Mouse (Mus musculus) right cerebral cortex, postnatal 14 days (tissue): ENCODE measurements at regions not wholly inside any gene's neighbourhood (a gene's known extent, or its start where the extent isn't known, plus 50 kb on each side); places are given as distances from the start of the nearest gene placed in this dataset.
"Not testable (repeated sequence)": the region's sequence is repeated elsewhere in the genome, so short reads cannot be mapped to it uniquely, and the experiment has no call there.

Experiments used
- DNase-seq: peaks from one replicate; pipeline ENCODE4 v3.0.0; 2022

GRCm38 (mm10) chr1:64463715-64464290 is 68.6 kb upstream of the Creb1 start:
- no peak for DNase-seq

GRCm38 (mm10) chr1:64461616-64462015 is 70.8 kb upstream of the Creb1 start:
- DNase-seq = not testable (repeated sequence)

DNA sequence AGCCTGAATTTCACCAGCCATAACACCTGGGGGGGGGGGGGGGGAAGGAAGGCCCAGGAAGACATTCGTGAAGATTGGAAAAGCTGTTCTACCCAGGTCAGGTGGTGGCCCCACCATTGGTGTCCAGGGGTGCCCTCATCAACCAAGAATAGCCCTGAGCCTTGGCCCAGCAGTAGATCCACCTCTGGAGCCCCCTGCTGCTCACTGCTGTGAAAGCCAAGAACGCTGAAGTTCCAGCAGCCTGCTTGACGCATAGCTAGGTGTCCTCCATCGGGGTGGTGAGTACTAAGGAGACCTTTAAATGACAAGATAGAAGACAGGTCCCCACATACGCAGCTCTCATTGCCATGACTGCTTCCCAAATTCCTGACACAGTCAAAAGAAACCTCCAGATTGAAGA is 74.6 kb upstream of the Creb1 start:
- DNase-seq = no peak

DNA sequence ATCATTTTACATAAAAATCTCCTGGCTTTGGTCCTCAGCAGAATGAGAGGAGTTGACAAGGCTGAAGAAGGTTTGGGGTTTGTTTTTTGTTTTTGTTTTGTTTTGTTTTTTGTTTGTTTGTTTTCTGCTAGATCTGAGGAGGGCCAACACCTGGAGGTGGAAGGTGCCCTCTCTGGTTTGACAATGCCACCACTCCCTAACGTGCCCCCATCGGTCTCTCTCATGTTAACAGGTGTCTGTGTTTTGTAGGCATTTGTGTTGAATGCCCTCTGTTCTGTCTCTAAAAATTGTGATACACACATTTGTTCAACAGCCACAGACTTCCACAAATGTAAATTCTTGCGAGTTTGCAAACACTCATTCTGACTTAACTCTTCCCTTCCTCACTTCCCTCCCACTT is 83.3 kb upstream of the Creb1 start:
- DNase-seq = no peak

DNA sequence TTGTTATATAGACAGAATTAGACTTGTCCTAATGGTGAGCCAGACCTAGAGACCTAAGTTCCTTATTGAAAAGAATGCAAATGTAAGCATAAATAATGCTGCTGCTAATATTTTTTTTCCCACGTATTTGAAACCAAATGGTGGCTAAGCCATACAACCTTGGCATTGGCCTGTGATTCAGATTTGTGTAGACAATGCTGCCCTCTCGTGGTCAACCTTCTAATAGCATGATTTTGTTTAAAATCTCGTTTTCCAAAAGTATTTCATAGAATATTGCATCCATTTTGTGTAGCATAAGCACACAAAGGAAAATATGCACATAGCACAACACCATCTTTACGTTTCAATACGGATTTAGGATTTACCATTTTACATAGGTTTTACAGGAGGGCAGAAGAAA is 84.4 kb upstream of the Creb1 start:
- DNase-seq = peak; percentile 37

DNA sequence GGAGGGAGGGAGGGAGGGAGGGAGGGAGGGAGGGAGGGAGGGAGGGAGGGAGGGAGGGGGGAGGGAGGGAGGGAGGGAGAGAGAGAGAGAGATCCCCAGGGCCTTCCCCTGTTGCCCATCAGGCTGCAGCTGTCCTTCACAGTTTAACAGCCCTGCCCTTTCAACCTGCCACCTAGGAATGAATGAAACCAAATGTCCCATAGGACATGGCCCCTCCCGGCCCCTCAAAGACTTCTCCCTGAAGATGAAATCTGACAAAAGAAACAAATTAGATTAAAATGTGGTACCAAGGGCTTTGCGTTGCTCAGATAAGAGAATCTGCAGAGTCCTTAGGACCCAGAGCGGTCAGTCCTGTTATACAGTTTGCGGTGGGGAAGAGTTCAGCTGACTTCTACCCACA is 86.0 kb upstream of the Creb1 start:
- DNase-seq = no peak

DNA sequence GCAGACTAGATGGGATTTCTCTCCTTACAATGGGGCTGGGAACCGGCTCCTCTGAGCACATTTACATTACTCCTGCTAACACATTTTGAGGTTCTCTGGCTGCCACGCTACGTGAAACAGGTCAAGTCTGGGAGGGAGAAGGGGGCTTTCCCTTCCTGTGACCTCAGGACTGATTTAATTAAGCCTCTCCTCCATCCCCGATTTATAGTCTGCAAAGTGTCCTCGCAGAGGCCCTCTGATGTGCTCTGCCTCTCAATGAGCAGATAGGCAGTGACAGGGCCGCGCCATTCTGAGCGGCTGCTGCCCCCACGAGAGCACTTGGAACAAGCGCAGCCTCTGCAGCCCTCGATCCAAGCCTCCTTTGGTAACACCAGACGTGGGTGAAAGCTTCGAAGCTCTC is 86.5 kb upstream of the Creb1 start:
- peak; percentile 82 for DNase-seq

- no peak for DNase-seq
Measured at GRCm38 (mm10) chr1:64443436-64443835, 89.0 kb upstream of the Creb1 start.

- no peak for DNase-seq
Measured at GRCm38 (mm10) chr1:64442179-64442874, 90.1 kb upstream of the Creb1 start.

DNA sequence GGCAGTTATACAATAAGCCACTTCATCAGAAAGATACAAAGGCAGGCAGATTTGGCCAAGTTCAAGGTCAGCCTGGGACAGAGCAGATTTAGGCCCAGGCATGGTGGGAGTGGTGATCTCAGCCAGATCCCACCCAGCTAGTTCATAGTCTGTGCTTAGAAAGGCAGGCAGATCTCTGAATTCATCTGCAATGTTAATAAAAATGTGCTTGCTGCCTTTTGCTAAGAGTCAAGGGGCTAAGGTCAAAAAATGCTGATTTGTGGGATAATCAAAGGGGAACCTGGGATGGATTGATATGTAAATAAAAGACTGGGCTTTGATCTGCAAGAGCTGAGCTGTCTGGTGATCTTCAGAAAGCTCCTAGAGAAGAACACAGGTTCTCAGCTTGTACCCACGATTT is 109.2 kb upstream of the Creb1 start:
- DNase-seq = no peak

- DNase-seq = no peak
Measured at GRCm38 (mm10) chr1:64418567-64418966, 113.9 kb upstream of the Creb1 start.

- DNase-seq = no peak
Measured at GRCm38 (mm10) chr1:64415906-64416305, 116.5 kb upstream of the Creb1 start.

DNA sequence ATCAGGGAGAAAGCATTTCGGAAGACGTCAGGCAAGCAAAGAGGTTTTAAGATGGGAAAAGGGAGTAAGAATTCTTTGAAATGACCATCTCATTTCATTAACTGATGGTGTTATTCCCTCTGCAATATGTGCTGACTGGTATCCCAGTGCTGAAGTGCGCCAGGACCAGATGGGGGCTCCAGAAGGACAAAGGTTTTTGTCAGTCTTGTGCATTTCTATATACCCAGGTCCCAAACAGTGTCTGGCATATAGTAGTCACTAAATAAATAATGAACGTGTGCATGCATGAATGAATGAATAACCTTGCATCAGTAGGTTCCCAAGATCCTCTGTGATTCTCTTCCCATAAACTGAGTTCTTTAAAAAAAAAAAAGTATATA is 119.3 kb upstream of the Creb1 start:
- no peak for DNase-seq

DNA sequence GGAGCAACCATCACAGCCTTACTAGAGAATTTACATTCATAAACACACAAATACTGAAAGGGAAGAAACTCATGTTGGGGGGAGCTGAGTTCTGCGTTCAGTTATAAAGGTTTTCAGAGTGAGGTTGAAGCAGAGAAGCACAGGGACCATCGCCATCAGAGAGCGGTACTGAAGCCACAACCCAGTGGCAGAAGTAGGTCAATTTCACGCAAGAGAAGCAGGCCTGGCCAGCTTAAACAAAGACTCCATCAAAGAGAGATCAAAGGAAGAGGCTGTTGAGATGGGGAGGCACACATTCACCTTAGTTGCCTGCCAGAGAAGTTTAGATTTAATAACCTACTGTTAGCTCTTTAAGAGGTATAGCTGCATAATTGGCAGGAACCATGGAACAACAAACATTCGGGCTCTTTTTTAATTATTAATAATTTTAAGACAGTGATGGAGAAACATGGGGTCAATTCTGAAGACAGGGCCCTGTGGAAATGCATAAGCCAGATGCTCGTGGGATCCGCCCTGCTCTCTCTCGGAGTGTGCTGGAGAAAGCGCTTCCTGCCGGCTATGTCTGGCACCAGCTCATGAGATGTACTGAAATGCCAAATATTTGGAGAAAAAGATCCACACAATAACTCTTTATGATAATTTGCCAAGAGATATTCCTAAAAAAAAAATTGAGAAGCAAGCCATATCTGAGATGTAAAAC is 119.8 kb upstream of the Creb1 start:
- DNase-seq = no peak

DNA sequence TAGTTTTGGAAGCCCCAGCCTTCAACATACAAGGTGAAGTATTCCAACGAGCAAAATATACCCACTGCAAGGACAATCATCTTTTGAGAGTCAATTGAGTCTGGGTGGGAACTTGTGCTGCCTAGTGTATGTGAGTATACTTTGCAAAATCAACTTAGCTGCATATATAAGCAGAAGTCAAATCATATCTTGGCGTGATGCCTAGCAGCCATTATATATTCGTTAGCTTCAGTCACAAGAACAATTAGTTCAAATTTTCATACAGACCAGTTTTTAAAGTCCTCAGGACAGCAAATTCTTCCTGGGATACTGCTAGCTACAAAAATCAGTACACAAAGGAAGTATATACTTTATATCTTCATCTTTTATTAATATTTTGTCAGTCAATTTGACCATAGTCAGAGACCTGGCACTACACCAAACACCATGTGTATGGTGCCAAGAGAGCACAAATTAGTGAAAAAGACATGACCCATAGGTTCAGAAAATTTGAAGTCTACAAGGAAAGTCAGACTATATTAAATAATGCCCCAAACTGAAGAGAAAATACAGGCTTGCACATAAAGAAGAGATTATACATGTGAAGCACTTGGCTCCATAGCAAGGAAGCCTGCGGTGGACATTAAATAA is 120.5 kb upstream of the Creb1 start:
- DNase-seq = no peak

GRCm38 (mm10) chr1:64408807-64409582 is 123.5 kb upstream of the Creb1 start:
- DNase-seq = peak; percentile 9

DNA sequence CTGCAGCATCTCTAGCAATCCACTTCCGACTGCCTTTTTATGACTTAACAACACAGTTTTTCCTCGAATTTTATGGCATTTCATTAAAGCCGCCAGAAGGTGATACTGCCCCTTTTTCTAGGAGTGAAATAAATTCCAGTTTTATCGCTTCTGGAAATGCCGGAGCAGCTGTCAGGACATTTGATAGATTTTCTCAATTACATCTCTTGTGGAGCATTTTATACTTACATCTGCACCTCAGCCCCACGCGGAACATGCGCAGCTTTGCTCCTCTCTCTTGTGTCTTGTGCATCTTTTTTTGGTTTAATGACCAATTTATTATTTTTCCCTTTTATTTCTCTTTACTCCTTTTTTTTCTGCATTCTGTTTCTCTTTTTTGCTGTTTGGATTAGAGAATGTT is 140.9 kb upstream of the Creb1 start:
- DNase-seq = no peak

DNA sequence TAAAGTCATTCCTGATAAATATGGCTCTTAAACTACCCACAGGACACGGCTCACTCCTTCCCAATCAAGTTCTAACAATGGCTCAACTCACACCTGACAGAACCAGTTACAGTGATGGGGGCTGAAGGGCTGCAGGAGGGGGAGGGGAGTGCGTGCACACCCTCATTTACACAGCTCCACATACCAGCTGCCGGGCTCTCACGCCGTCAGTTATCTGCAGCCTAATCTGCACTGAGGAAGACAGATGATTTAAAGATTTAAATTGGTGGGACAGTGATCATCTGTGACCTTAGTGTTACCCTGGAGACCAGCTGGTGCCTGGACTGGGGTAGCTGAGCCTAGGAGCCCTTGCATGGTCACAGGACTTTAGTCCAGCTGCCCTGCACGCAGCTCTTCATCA is 151.2 kb upstream of the Creb1 start:
- DNase-seq = no peak

- DNase-seq = not testable (repeated sequence)
Measured at GRCm38 (mm10) chr1:64376426-64376825, 156.0 kb upstream of the Creb1 start.

GRCm38 (mm10) chr1:64374286-64375071 is 158.0 kb upstream of the Creb1 start:
- DNase-seq = no peak

DNA sequence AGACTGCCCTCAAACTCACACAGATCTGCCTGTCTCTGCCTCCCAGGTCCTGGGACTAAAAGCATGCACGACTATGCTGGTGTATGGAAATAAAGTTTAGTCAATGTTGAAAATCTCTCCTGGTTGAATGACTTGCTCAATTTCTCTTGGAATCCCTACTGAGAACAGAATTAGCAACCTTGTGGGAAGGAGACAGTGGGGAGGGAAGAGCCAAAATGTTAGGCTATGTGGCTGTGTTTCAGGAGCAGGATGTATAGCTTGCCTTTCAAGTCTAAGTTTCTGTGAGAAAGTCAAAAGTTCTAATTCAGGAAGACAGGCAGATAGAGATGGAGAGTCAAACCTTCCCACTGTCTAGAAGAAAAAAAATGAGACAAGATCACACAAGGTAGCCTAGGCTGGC is 168.3 kb upstream of the Creb1 start:
- DNase-seq = no peak

- DNase-seq = no peak
Measured at GRCm38 (mm10) chr1:64361959-64362638, 170.3 kb upstream of the Creb1 start.
